Mouse (Mus musculus) 416B (cell line): ENCODE results near the gene Sin3b.
"Not testable (repeated sequence)": the region's sequence is repeated elsewhere in the genome, so short reads cannot be mapped to it uniquely, and the experiment has no call there.

Experiments used
- DNase-seq: peaks from one replicate; pipeline ENCODE4 v3.0.0; 2011; ENCODE audit warnings: low read depth

The Sin3b gene

GRCm38 (mm10) chr8:72722769-72723650, at the start of gene Sin3b:
Gene Sin3b (plus strand): TSS chr8:72723285.
- DNase-seq = peak; percentile 89

- DNase-seq = peak; percentile 45
These were observed 48.9 kb upstream of the Sin3b start for GRCm38 (mm10) chr8:72674184-72674583.

GRCm38 (mm10) chr8:72676436-72676835, 46.6 kb upstream of the Sin3b start:
- DNase-seq = no peak

GRCm38 (mm10) chr8:72676844-72677243, 46.2 kb upstream of the Sin3b start:
- DNase-seq = not testable (repeated sequence)

GRCm38 (mm10) chr8:72677331-72677730, 45.8 kb upstream of the Sin3b start:
- DNase-seq = no peak

GRCm38 (mm10) chr8:72680133-72680532, 43.0 kb upstream of the Sin3b start:
- peak; percentile 81 for DNase-seq

GRCm38 (mm10) chr8:72682051-72682687, 40.9 kb upstream of the Sin3b start:
- DNase-seq = no peak

- peak; percentile 91 for DNase-seq
These were observed 40.0 kb upstream of the Sin3b start for GRCm38 (mm10) chr8:72683010-72683521.

GRCm38 (mm10) chr8:72683572-72684099, 39.4 kb upstream of the Sin3b start:
- DNase-seq = not testable (repeated sequence)

- DNase-seq = no peak
These were observed 24.6 kb upstream of the Sin3b start for GRCm38 (mm10) chr8:72698349-72698926.

GRCm38 (mm10) chr8:72712569-72712968, 10.5 kb upstream of the Sin3b start:
- DNase-seq = no peak

- DNase-seq = no peak
These were observed 6.5 kb upstream of the Sin3b start for GRCm38 (mm10) chr8:72716594-72716993.

GRCm38 (mm10) chr8:72720541-72720940, 2.5 kb upstream of the Sin3b start:
- DNase-seq = no peak

GRCm38 (mm10) chr8:72723651-72724001, 541 bp downstream of the Sin3b start:
- DNase-seq = peak; percentile 21

GRCm38 (mm10) chr8:72728636-72729035, 5.6 kb downstream of the Sin3b start:
- no peak for DNase-seq

GRCm38 (mm10) chr8:72735001-72735400, 11.9 kb downstream of the Sin3b start:
- DNase-seq = no peak

GRCm38 (mm10) chr8:72736868-72737267, 13.8 kb downstream of the Sin3b start:
- DNase-seq = no peak

- peak; percentile 55 for DNase-seq
These were observed 23.0 kb downstream of the Sin3b start for GRCm38 (mm10) chr8:72746061-72746460.

- DNase-seq = no peak
These were observed 26.8 kb downstream of the Sin3b start for GRCm38 (mm10) chr8:72749846-72750245.

GRCm38 (mm10) chr8:72750266-72750665, 27.2 kb downstream of the Sin3b start:
- no peak for DNase-seq

- DNase-seq = peak; percentile 19
These were observed 28.0 kb downstream of the Sin3b start for GRCm38 (mm10) chr8:72751126-72751525.

- no peak for DNase-seq
These were observed 29.2 kb downstream of the Sin3b start for GRCm38 (mm10) chr8:72752289-72752688.
